Mouse (Mus musculus): ENCODE data around the gene Plk2.

GRCm38 (mm10) chr13:110450056-110450455 lies 55.2 kb downstream of the Plk2 start:
- TF ChIP-seq POLR2A (IDR thresholded peaks at IDR 0.05; ENCODE audit: borderline replicate concordance, extremely low read depth, low read depth, low read length) (no peak), CTCF (IDR thresholded peaks at IDR 0.05; ENCODE audit: insufficient read depth, low read length) (no peak)

Measured in lung, adult 2 months (tissue).